Mouse (Mus musculus): ENCODE results near the gene Retreg1.

Gene Retreg1

DNA sequence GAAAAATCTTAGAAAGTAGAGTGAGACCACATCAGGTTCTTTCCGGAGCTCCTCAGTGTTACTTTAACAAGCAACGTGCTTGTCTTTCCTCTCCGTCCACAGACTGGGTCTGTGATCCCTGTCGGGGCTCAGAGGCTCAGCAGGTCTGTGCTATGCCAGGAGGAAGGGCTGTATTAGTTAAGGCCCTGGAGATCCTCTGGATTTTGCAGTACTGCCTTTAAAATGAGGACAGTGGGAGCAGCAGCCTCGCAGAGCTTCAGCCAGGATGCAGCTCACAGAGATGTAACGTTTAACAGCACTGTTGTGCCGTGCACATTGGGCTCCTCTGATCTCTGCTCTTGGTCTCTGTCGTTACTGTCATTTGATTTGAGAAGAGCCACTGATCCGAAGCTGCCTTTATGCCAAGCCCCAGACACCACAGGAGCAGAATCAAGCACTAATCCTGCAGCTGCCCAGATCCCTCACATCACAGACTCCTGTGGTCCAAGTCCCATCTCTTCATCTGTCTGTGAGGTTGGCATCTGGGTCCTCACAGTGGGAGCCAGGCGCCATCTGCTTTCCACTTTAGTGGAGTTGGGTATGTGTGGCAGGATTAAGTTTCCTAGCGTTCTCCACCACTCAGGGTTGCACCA, 72.7 kb downstream of the Retreg1 start:
- no peak for DNase-seq (ENCODE audit: low read depth in 2 of 2, low spot score in 2 of 2)

DNA sequence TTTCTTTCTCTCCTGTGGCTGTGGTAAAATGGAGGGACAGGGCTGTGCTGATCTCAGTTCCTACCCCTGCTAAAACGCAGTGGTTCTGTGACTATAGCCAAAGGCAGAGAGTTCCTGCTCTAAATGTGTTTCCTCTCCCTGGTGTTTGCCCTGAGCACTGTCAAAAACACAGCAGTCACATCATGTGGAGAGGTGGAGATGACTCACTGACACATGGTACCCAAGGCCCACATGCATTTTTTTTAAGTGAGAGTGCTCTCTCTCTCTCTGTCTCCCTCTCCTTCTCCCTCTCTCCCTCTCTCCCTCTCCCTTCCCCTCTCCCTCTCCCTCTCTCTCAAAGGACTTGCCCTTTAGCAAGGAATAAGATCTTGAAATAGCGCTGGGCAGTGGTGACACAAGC, 73.3 kb downstream of the Retreg1 start:
- no peak for DNase-seq (ENCODE audit: low read depth in 2 of 2, low spot score in 2 of 2)

DNA sequence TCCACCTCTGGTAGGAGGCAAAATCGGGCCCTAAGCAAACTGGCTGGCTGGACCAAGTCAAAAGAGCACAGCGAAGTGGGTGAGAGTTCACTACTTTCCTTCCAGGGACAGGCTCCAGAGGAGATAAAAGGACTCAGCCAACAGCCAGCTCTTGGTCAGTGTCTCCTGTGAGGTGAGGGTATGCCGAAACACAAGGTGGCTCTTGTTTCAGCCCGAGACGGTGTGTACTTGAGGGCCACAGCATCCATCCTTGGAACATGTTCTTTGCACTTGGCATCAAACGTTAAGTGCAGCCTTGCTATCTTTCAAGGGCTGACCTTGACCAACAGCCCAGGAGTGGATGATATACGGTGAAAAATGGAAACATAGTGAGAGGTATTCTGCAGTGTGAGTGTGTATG, 75.7 kb downstream of the Retreg1 start:
- no peak for DNase-seq (ENCODE audit: low read depth in 2 of 2, low spot score in 2 of 2)

DNA sequence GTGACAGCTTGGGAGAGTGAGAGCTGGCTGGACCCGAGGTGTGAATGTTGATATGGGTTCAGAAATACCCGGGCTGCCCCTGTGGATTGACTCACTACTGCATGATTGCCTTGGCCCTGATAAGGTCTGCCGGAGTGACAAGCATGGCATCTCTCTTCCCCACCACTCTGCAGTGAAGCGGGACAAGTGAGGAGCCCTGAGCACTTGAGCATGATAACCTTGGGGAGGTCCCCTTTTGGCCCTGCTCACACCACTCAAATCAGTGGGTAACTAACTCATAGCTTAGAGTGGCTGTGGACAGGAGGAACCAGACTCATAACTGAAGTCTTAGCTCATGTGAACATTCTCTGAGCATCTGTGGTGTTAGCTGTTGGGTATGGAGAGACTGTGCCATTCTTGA, 77.0 kb downstream of the Retreg1 start:
- no peak for DNase-seq (ENCODE audit: low read depth in 2 of 2, low spot score in 2 of 2)

DNA sequence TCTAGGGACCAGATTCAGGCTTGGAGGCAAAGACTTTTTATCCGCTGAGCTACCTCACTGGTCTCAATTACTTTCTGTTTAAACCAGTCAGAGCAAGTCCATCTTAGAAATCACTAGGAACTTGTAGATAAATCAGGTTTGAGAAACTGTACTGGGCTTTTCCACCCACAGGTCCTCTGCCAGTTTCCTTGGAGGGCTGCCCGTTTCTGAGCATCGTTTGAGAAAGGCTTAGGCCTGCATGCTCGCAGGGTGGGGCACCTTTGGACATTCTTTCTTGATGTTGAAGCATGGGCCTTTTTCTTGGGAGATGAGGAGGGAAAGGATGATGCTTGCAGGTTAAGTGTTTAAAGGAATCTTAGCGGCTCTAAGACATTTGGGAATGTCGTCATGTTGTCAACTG, 77.9 kb downstream of the Retreg1 start:
- DNase-seq (ENCODE audit: low read depth in 2 of 2, low spot score in 2 of 2), result no peak

DNA sequence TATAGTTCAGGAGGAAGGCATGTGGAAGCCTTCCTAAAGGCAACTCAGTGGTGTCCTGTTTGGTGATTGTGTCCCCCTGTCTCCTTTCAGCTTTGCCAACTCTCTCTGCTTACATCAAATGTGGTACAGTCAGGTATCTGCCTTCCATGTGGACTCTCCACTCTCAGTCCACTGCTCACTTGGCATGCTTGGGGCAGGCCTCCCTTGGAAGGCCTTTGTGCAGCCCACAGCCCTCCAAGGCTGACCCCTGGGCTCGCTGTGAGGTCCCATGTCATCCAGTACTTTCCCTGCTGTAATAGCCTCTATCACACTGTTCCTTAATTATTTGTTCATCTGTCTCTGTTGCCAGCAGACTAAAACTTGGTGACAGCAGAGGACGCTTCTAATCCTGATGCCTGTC, 79.0 kb downstream of the Retreg1 start:
- DNase-seq (ENCODE audit: low read depth in 2 of 2, low spot score in 2 of 2), result no peak

DNA sequence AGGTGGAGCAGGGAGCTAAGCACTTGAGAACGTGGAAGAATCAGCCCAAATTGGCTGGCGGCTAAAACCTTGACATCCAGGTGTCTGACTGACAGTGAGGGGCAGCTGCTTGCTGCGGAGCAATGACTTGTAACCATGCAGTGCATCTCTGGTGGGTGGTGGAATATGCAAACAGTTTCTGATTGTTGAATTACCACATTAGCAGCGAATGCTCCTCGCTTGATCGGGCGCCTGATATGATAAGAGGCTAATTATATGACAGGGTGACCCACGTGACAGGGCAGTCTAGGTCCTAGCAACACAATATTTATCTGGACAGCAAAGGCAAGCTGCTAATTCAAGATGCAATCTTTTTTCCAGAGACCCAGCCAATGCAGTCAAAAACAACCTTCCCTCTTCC, 80.9 kb downstream of the Retreg1 start:
- no peak for DNase-seq (ENCODE audit: low read depth in 2 of 2, low spot score in 2 of 2)

DNA sequence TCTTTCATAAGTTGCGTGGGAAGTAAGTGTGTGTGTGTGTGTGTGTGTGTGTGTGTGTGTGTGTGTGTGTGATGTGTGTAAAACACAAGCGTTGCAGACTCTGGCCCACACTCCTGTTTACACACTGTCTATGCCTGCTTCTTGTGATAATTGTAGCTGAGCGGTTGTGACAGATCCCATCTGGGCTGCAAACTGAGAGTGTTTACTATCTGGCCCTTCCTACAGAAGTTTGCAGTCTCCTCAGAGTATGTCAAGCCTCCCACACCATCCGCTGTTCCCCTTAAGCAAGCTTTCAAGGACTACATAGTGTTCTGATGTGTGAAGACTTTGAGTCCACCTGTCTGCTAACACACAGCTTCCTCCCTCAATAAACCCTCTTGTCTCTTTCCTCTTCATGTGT, 83.2 kb downstream of the Retreg1 start:
- DNase-seq (ENCODE audit: low read depth in 2 of 2, low spot score in 2 of 2), result no peak

DNA sequence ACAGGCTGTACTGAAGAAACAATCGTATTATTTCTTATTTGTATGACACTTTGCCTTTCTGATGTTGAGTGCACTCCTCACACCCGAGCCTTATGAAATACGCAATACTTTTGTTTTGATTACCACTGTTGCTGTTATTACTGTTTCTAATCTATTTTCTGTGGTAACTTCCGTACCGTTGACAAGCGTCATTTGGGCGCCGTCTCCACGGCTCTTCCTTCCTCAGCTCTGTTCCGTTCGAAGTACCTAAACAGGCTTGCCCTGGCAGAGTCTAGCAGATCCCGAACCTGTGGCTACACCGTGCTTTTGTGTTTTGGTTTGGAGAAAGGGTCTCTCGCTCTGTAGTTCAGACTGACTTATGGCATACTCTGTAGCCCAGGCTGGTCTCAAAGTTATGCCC, 84.1 kb downstream of the Retreg1 start:
- no peak for DNase-seq (ENCODE audit: low read depth in 2 of 2, low spot score in 2 of 2)

DNA sequence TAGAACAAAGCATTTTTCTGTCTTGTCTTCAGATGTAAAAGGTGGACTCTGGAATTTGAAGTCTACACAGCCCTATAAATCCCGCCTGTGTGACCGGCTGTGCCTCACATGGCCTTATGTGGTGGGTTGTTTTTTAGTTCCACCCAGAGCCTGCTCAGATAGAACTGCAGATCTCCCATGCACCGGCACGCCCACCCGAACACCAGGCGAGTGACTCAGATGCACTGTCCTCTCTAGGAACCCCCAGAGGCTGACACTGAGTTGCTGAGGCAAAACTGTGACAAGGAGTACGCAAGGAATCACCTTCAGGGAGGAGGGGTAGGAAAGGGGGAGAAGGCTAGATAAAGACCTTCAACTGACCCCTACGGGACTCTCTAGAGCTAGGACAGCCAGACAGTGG, 85.0 kb downstream of the Retreg1 start:
- no peak for DNase-seq (ENCODE audit: low read depth in 2 of 2, low spot score in 2 of 2)

DNA sequence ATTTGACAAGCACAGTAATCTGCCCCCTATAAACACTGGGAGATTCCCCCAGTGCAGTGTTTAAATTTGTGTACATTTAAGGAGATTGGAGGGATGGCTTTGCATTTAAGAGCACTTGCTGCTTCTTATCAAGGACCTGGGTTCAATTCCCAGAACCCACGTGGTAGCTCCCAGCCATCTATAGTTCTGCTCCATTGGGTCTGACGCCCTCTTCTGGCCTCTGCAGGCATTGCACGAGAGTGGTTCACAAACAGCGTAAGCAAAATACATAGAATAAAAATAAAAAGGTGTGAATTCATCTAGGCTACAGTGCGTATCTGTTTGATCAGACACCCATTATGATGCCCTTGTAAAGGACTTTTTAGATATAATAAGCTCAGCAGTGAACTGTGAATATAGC, 85.9 kb downstream of the Retreg1 start:
- DNase-seq (ENCODE audit: low read depth in 2 of 2, low spot score in 2 of 2), result peak; percentile 10 to 16

DNA sequence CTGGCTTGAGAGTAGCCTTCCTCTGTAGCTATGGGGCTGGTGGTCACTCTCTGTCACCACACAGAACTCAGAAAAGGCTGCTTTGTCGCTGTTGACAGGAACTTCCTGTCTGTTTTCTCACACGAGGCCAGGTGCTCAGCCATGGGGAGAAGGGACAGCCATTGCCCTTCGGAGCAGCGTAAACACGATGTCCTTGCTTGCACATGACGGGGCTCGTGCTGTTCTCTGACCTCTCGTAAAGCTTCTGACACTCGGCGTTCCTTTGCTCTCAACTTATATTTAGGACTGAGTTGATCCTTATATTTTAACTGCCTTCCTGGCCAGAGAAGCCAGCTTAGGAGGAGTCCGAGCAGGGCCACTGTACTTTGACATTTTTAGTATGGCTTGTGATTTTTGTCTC, 86.5 kb downstream of the Retreg1 start:
- DNase-seq (ENCODE audit: low read depth in 2 of 2, low spot score in 2 of 2), result no peak

DNA sequence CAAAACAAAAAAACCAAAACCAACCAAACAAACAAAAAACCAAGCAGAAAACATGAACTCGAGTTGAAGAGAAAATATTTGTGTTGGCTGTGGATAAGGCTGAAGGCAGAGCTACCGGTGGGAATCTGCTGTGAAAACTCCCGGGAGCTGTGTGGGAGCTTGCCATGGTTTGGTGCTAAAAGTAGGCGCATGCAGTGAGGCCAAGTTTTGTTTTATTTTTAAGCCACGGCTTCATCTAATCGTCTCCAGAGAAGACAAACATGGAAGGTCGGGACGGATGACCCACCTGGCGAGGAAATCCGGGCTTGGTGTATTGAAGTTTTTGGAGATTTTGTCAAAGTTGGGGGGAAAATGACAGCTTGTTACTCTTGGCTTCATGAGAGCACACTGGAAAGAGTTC, 87.0 kb downstream of the Retreg1 start:
- DNase-seq (ENCODE audit: low read depth in 2 of 2, low spot score in 2 of 2), result no peak

DNA sequence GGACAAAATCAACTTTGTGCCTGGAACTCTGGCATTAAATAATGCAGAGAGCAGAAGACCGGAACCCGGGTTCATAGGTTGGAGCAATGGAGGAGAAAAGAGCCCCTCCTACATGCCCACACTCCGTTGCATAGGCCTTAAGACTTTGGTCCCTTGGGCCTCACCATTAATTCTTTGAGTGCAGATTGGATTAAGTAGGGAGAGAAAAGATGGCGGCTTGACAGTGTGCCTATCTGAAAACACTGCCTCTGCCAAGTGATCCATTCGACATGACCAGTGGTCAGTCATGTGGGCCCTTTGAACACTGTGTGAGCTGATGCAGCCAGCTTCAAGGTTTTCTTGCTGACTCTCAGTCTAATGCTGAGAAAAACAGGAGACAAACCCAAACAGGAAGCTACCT, 87.7 kb downstream of the Retreg1 start:
- DNase-seq (ENCODE audit: low read depth in 2 of 2, low spot score in 2 of 2), result no peak

DNA sequence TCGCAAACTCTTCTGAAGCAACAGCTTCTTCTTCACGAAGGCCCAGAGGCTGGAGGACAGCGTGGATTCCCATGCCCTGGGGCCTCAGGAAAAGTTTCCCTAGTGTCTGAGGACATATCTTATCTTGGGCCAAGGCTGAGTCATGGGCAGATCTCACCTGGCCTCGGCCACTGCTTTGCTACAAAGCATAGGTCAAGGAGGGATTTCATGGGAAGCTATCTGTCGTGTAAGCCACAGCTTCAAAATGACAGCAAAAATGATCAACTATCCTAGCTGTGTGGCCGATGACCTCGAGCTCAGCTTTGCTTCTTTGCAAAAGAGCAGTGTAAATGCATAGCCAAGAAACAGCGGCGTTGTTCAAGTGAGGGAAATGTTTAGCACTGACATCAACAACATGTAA, 89.5 kb downstream of the Retreg1 start:
- DNase-seq (ENCODE audit: low read depth in 2 of 2, low spot score in 2 of 2), result no peak

DNA sequence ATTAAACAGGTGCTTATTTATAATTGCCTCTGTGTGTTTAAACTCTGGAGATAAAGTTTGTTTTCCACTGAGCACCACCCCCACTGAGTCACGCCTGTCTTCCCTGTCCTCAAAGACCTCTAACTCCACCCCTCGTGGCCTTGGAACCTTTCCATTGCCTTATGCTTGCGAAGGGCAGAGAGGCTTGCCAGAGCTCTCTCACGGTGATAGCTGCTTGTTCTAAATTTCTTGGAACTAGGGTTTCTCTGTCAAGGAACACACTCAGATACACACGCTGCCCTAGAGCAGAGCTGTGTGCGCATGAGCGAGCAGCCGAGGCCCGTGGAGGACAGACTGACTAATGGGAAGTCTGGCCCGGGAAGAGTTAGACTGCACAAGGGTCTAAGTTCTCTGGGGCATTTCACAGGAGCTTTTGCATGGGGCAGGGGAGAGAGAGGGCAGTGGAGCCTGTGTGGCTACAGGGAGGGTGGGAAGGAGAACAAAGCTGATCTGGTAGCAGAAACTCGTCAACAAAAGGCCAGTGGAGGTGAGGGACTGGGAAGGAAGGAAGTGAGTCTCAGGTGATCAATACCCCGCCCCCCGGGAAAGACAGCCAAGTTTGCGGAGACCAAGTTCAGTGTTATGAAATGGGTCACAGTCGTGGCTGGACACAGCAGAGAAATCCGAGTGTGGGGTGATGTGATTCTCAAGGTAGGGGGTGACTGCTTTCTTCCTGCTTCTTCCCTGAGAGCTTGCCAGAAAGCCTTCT, 90.1 kb downstream of the Retreg1 start:
- DNase-seq (ENCODE audit: low read depth in 2 of 2, low spot score in 2 of 2), result no peak

DNA sequence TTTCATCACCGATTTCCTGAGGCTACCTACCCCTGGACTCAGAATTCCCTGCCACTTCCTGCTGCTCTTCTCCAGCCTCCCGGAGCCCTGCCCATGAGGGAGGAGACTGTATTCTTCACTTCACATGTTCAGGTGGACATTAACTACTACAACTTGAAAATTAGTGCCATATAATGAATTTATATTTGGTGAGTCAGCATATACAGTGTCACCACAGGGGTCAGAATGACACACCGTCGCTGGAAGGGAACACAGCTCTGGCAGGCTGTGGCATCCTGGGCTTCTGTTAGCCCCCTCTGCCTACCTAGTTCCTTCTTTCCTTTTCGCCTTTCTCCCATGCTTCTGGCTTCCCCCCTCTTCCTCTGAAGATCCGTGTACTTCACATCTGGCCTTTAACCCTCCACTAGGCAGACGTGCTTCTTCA, 90.7 kb downstream of the Retreg1 start:
- no peak for DNase-seq (ENCODE audit: low read depth in 2 of 2, low spot score in 2 of 2)

DNA sequence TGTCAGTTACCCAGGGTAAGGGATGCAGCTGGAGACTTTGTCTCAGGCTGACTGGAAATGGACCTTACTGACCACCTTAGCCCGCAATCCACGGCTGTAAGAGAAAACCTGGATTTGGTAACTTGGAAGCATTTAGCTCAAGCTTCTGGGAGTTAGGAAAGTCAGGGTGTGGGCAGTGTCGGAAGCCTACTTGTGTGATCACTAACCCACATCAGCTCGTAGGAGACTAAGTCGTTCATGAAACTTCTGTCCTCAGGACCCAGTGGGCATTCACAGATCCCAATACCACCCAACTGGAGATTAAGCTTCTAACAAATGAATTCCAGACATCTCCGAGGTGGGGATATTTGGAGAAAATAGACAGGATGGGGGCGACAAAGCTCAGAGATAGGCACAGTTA, 91.4 kb downstream of the Retreg1 start:
- DNase-seq (ENCODE audit: low read depth in 2 of 2, low spot score in 2 of 2), result no peak

DNA sequence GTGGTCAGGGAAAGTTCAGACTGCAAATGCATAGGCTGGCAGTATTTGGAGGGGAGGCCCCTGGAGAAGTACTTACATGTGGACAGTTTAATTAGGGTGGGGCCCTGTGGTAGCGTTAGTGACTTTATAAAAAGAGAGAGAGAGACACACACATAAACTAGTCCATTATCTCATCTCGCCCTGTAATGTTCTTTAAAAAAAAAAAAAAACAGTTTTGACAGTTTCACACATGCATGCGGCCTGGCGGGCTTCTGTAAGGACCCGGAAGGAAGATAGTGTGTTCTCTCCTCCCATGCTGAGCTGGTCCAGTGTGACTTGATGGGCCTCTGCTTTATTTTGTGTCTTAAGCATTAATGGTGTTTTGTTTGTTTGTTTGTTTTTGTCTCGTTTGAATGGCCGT, 95.5 kb downstream of the Retreg1 start:
- no peak for DNase-seq (ENCODE audit: low read depth in 2 of 2, low spot score in 2 of 2)

DNA sequence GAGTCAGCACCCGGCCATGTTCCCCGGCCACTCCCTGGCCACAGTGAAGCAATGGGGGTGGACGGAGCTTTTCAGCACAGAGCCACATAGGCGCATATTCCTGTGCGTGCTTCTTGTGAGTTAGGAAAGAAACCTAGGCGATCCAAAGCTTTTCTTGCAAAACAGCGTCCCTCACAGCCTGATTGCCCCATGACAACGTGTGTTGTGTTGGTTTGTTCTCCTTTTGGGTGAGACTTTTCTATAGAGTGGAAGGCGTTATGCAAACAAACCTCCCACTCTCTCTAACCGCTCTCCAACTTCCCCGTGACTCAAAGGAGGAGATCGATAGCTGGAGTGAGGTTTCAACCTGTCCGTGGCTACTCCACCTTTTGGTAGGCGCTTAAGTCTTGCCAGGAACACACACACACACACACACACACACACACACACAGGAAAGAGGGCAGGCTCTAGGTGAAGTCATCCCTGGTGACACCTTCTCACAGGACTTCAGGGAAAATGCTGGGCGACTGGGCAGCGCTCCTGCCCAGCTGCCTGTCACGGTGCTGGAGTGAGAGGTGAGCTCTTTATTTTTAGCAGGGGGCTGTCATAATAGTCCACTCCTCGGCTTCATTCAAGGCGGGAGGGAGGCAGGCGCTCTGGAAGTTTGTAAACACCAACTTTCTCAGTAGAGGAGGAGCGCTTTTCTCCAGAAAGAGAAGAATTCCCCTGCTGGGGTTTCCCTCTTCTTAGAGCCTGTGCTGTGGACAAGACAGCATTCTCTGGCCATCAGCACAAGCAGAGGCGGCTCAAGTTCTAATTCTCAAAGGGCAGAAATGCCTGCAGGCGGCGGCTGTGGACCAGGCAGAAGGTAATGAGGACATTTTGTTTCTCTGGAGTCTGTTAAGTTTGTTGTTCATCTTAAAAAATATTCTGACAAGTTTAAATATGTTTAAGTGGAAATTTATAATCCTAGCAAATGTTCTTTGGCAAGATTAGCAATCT, 97.7 kb downstream of the Retreg1 start:
- DNase-seq (ENCODE audit: low read depth in 2 of 2, low spot score in 2 of 2), result no peak

DNA sequence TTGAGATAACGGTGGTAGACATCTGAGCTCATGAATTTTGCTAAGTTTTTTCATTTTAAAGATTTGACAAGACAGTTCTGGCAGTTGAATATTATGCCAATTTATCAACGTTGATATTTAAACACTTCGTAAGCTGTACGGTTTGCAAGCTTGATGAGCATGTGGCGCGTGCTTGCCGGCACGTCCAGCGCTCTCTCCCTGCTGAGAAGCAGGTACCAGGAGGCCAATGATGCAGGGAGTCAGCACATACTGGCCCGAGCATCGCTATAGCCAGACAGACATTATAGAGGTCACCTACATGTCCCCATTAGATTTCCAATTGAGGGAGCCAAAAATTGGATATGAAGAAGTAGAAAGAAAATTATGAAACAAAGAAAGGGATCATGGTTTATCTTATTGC, 98.5 kb downstream of the Retreg1 start:
- DNase-seq (ENCODE audit: low read depth in 2 of 2, low spot score in 2 of 2), result no peak

DNA sequence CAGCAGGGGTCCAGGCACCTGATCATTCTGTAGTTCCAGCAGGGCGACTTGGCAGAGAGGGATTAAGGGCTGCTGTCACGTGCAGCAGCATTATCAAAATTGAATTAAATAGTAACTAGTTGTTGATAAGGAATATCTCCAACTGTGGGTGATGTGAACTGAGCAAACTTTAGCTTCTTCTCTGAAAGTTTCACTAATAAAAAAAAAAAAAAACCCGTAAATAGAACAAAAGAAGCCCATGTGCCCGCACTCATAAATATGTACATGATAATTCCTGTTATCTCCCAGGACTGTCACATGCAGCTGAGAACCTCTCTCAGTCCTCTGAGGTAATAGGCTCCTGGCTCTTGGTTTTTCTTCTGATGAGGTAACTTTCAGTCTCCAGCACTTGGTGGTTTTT, 99.4 kb downstream of the Retreg1 start:
- no peak for DNase-seq (ENCODE audit: low read depth in 2 of 2, low spot score in 2 of 2)
